Mouse (Mus musculus) liver, embryonic 15.5 days (tissue): ENCODE results near the gene Nol3. TPM values are rescaled to one million over a fixed set of nuclear protein-coding genes. Genes with fewer than 3 reads are reported as not detected.

ENCODE experiments used
- ATAC-seq: fragments of 200-750 bp; cut with Nextera tagmentation; 2 replicates; pipeline ENCODE4 v1.8.0; 2017; ENCODE audit warnings: moderate number of reproducible peaks, mild to moderate bottlenecking, moderate library complexity; ENCODE audit not compliant: insufficient read depth
- H3K27ac ChIP-seq: fragments of 300-500 bp; sonication (generic); replicated peaks from 2 replicates; pipeline ENCODE4 v1.5.1; 2015; ENCODE audit warnings: mild to moderate bottlenecking, inconsistent platforms
- H3K27me3 ChIP-seq: fragments of 300-500 bp; sonication (generic); 2 replicates; pipeline ENCODE4 v1.6.1; 2015; ENCODE audit warnings: mild to moderate bottlenecking, inconsistent platforms
- H3K36me3 ChIP-seq: fragments of 300-500 bp; sonication (generic); replicated peaks from 2 replicates; pipeline ENCODE4 v1.6.1; 2015; ENCODE audit warnings: moderate library complexity, mild to moderate bottlenecking, inconsistent platforms
- H3K4me1 ChIP-seq: fragments of 300-500 bp; sonication (generic); replicated peaks from 2 replicates; pipeline ENCODE4 v1.6.1; 2015; ENCODE audit warnings: inconsistent platforms
- H3K4me2 ChIP-seq: fragments of 300-500 bp; sonication (generic); 2 replicates; pipeline ENCODE4 v1.6.1; 2015; ENCODE audit warnings: moderate library complexity, mild to moderate bottlenecking, inconsistent platforms
- H3K4me3 ChIP-seq: fragments of 300-500 bp; sonication (generic); replicated peaks from 2 replicates; pipeline ENCODE4 v1.5.1; 2015; ENCODE audit warnings: mild to moderate bottlenecking, inconsistent platforms
- H3K9ac ChIP-seq: fragments of 300-500 bp; sonication (generic); 2 replicates; pipeline ENCODE4 v1.6.1; 2015; ENCODE audit warnings: moderate library complexity, mild to moderate bottlenecking, inconsistent platforms
- H3K9me3 ChIP-seq: fragments of 300-500 bp; sonication (generic); replicated peaks from 2 replicates; pipeline ENCODE4 v1.6.1; 2016; ENCODE audit warnings: inconsistent platforms
- WGBS: fragments of 180-500 bp; shearing (Covaris S2); methylation state at CpG from one replicate; pipeline ENCODE4 v1.1.7; 2015; ENCODE audit warnings: mixed read lengths; ENCODE audit not compliant: insufficient replicate concordance; 5-methylcytosine and 5-hydroxymethylcytosine counted together
- polyA plus RNA-seq: library from polyadenylated mRNA; unstranded; fragments of >200 nt; fragmentation: Nextera tagmentation; extraction: Ambion mirVana; gene quantifications from 2 replicates; pipeline ENCODE4 v1.2.1, GENCODE M21; 2015

Gene Nol3
- polyA plus RNA-seq, 1 experiment from 2014 or later: 0.30 TPM

GRCm38 (mm10) chr8:105312891-105313481 lies 37.0 kb downstream of the Nol3 start:
- H3K4me3 ChIP-seq: no peak overlapping the region
- peak overlapping the region; percentile 54 for H3K4me2 ChIP-seq
- H3K36me3 ChIP-seq: peaks cover 100% of the 10 kb centered on the region
- H3K4me1 ChIP-seq: peaks cover 51% of the 10 kb centered on the region
- H3K9me3 ChIP-seq: no peaks in the 10 kb centered on the region
- H3K27me3 ChIP-seq: no peaks in the 10 kb centered on the region
- peak overlapping the region; percentile 60 for H3K27ac ChIP-seq
- peak overlapping the region; percentile 35; the same call in 1 of the 2 replicates for H3K9ac ChIP-seq
- WGBS: 52% methylated on average over 8 of the region's 8 CpGs
- peak; percentile 60 for ATAC-seq

DNA sequence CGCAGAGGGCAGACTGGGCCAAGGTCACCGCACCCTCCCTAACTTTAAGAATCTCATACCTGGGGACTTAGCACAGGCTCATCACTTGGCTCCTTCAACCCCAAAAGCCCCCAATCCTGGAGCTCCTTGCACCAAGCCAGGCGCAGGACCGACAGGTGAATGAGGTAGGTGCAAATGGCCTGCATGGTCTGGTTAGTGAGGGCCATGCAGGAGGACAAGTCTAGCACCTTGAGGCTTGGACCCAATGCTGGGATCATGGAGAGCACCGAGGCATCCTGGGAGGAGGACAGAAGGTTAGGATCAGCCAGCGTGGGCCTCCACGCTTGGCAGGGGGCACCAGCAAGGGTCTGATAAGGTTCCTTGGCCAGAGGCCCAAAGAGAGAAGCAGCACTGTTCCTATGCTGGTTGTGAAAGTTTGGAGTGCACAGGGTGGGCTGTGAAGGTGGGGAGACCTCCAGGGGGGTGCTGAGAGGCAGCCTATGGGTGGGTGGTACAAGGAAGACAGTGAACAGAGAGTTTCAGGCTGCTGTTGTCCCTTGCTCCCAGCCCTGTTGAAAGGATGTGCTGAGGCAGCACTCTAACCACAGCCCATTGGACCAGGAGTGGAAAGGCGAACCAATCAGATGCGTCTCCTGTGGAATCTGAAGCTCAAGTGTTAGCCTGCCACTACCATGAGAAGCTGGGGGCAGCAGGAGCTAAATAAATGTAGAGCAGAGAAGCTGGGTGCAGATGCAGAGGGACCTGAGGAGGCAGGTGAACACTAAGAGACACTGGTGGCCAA lies 37.9 kb downstream of the Nol3 start:
- no peaks in the 10 kb centered on the region for H3K9me3 ChIP-seq
- H3K9ac ChIP-seq: peak overlapping the region; percentile 35; the same call in 1 of the 2 replicates
- peaks cover 59% of the 10 kb centered on the region for H3K4me1 ChIP-seq
- WGBS: 72% methylated on average over 9 of the region's 9 CpGs
- H3K36me3 ChIP-seq: peaks cover 100% of the 10 kb centered on the region
- H3K4me2 ChIP-seq: peak overlapping the region; percentile 54
- H3K4me3 ChIP-seq: no peak overlapping the region
- H3K27me3 ChIP-seq: no peaks in the 10 kb centered on the region
- H3K27ac ChIP-seq: peak overlapping the region; percentile 60
- peak; percentile 22 for ATAC-seq

GRCm38 (mm10) chr8:105315073-105315769 lies 39.3 kb downstream of the Nol3 start:
- no peaks in the 10 kb centered on the region for H3K27me3 ChIP-seq
- H3K4me1 ChIP-seq: peaks cover 73% of the 10 kb centered on the region
- H3K9ac ChIP-seq: no peak overlapping the region
- H3K36me3 ChIP-seq: peaks cover 100% of the 10 kb centered on the region
- 92% methylated on average over 18 of the region's 18 CpGs for WGBS
- H3K4me2 ChIP-seq: no peak overlapping the region
- no peak for ATAC-seq
- no peak overlapping the region; the same call in 1 of the 2 replicates for H3K27ac ChIP-seq
- no peak overlapping the region for H3K4me3 ChIP-seq
- H3K9me3 ChIP-seq: no peaks in the 10 kb centered on the region

- no peak for ATAC-seq
- peaks cover 75% of the 10 kb centered on the region for H3K4me1 ChIP-seq
Observed at GRCm38 (mm10) chr8:105317941-105318340, 42.0 kb downstream of the Nol3 start.

GRCm38 (mm10) chr8:105318662-105319190 lies 42.8 kb downstream of the Nol3 start:
- peak overlapping the region; percentile 54; the same call in 1 of the 2 replicates for H3K27ac ChIP-seq
- H3K9me3 ChIP-seq: no peaks in the 10 kb centered on the region
- H3K4me3 ChIP-seq: no peak overlapping the region
- H3K27me3 ChIP-seq: no peaks in the 10 kb centered on the region
- H3K9ac ChIP-seq: no peak overlapping the region
- H3K36me3 ChIP-seq: peaks cover 78% of the 10 kb centered on the region
- no peak overlapping the region for H3K4me2 ChIP-seq
- no peak for ATAC-seq
- 74% methylated on average over 11 of the region's 11 CpGs for WGBS
- peaks cover 74% of the 10 kb centered on the region for H3K4me1 ChIP-seq

More at GRCm38 (mm10) chr8:105317941-105318340, 42.0 kb downstream of the Nol3 start:
- no peak overlapping the region; the same call in 1 of the 2 replicates for H3K27ac ChIP-seq
- 82% methylated on average over 4 of the region's 4 CpGs for WGBS
- H3K4me2 ChIP-seq: no peak overlapping the region
- H3K9ac ChIP-seq: no peak overlapping the region
- H3K4me3 ChIP-seq: no peak overlapping the region
- H3K27me3 ChIP-seq: no peaks in the 10 kb centered on the region
- H3K9me3 ChIP-seq: no peaks in the 10 kb centered on the region
- H3K36me3 ChIP-seq: peaks cover 84% of the 10 kb centered on the region

DNA sequence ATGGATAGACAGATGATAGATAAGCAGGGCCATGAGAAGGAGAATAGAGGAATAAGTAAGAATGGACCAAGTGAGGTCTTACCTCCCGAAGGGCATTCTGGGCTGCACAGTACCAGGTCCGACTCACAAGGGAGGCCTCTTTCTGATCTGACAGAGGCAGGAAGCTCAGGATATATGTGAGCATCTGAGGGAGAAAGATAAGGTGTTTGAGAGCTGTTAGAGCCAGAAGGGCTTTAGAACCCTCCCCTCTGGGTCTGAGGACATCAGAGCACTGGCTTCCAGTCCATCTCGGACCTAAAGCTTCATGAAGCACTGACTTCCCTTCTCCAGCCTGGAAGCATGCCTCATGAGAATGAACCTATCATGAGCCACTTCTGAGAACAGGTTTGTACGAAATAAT lies 47.2 kb downstream of the Nol3 start:
- Histone ChIP-seq H3K36me3 (peaks cover 40% of the 10 kb centered on the region), H3K27me3 (no peaks in the 10 kb centered on the region), H3K27ac (peak overlapping the region; percentile 96), H3K4me2 (peak overlapping the region; percentile 84), H3K9ac (peak overlapping the region; percentile 56), H3K4me1 (peaks cover 80% of the 10 kb centered on the region), H3K4me3 (peak overlapping the region; percentile 73), H3K9me3 (no peaks in the 10 kb centered on the region)
- ATAC-seq: peak; percentile 83
- WGBS: 24% methylated on average over 4 of the region's 4 CpGs

DNA sequence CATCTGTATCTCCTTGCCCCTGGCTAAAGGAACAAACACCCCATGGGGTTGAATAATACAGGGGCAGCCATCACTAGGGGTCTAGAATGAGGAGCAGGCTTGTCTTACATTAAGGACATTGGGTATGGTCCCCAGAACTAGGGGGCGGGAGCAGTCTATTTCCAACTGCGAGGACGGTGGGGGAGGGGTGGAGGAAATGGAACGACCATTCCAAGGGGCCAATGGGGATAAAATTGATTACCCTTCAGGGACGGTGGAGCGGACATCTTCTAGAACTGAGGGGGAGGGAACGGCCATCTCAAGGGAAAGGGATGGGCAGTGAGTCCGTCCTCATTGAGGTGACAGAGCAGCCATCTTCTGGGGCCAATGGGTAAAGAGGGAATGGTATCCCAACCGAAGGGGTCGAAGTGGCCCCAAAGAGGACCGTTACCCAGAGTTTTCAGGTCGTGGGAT lies 49.7 kb downstream of the Nol3 start:
- peaks cover 58% of the 10 kb centered on the region for H3K4me1 ChIP-seq
- H3K9ac ChIP-seq: peak overlapping the region; percentile 81
- H3K4me3 ChIP-seq: peak overlapping the region; percentile 73
- H3K4me2 ChIP-seq: peak overlapping the region; percentile 84
- no peaks in the 10 kb centered on the region for H3K27me3 ChIP-seq
- H3K36me3 ChIP-seq: peaks cover 44% of the 10 kb centered on the region
- WGBS: under 1% methylated on average over 12 of the region's 12 CpGs
- H3K9me3 ChIP-seq: no peaks in the 10 kb centered on the region
- ATAC-seq: peak; percentile 6
- H3K27ac ChIP-seq: peak overlapping the region; percentile 96

GRCm38 (mm10) chr8:105326141-105326672 lies 50.3 kb downstream of the Nol3 start, which contains the start of the genes Lrrc29 and Tmem208:
Lrrc29 (minus strand) TSS chr8:105326278.
Tmem208 (plus strand) TSS chr8:105326354.
- Histone ChIP-seq H3K4me3 (peak within 1 kb of the TSS; percentile 73), H3K4me1 (peaks cover 56% of the 10 kb centered on the region), H3K36me3 (peaks cover 48% of the 10 kb centered on the region)

GRCm38 (mm10) chr8:105326968-105327367 lies 51.0 kb downstream of the Nol3 start:
- Histone ChIP-seq H3K36me3 (peaks cover 53% of the 10 kb centered on the region), H3K4me1 (peaks cover 49% of the 10 kb centered on the region), H3K4me3 (peak overlapping the region; percentile 73), H3K9me3 (no peaks in the 10 kb centered on the region), H3K9ac (peak overlapping the region; percentile 81), H3K27ac (peak overlapping the region; percentile 96), H3K4me2 (peak overlapping the region; percentile 80), H3K27me3 (no peaks in the 10 kb centered on the region)
- ATAC-seq: no peak
- WGBS: 18% methylated on average over 6 of the region's 6 CpGs

More at GRCm38 (mm10) chr8:105326141-105326672, 50.3 kb downstream of the Nol3 start, which contains the start of the genes Lrrc29 and Tmem208:
- peak; percentile 72 for ATAC-seq
- peak within 1 kb of the TSS; percentile 96 for H3K27ac ChIP-seq
- peak within 1 kb of the TSS; percentile 84 for H3K4me2 ChIP-seq
- no peaks in the 10 kb centered on the region for H3K9me3 ChIP-seq
- peak within 1 kb of the TSS; percentile 81 for H3K9ac ChIP-seq
- H3K27me3 ChIP-seq: no peaks in the 10 kb centered on the region
- WGBS: under 1% methylated on average over 36 of the region's 36 CpGs

DNA sequence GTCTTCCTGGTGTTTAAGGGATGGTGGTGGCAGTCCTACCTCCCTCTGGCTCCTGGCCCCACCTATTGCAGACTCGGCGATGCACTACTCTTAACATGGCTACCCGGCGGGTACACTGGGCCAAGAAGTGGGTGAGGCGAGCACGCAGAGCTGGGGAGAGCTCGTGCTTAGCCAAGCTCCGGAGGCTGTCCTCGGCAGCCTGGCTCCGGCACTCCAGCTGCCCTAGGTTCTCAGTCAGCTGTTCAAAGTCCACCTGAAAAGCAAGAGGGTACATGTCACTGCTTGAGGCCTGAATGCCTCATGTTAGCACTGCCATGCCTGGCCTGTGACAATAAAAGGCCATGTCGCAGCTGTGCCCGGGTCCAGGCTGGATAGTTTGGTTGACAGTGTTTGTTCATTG lies 54.4 kb downstream of the Nol3 start:
- Histone ChIP-seq H3K4me1 (peaks cover 18% of the 10 kb centered on the region), H3K9ac (no peak overlapping the region), H3K4me3 (no peak overlapping the region), H3K36me3 (peaks cover 59% of the 10 kb centered on the region), H3K27me3 (no peaks in the 10 kb centered on the region), H3K27ac (no peak overlapping the region), H3K9me3 (no peaks in the 10 kb centered on the region), H3K4me2 (no peak overlapping the region)
- ATAC-seq: no peak
- 86% methylated on average over 12 of the region's 12 CpGs for WGBS
